ENCODE assay signal across 16 mouse cellular contexts in the genomic region with DNA sequence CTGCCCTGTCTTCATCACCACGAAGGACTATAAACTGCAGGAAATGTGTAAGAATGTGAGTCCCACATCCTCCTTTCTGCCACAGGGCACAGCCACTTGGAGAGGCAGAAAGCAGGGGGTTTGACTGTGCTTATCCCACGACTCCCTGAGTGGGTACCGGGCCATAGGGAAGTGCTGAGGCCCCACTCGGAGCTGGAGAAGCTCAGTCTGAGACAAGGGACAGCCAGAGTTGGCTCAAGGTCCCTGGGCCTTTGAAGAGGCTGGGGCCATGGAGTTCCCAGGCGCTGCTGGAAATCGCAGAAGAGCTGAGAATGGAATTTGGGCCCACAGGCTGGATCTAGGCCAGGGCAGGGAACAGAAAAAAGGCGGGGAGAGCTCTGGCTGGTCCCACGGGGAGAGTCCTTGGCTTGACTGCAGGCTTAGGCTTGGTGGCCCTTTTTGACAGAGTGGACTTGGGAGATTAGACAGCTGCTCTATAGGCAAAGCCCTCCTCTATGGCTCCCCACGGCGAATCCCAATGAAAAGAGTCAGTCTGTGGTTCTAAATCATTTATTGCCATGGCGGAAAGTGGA. TPM values are rescaled to one million over a fixed set of nuclear protein-coding genes. Genes with fewer than 3 reads are reported as not detected.
DNase-seq lines count a peak whose midpoint lies in the region; ATAC-seq lines count a peak whose summit lies in the region.
"Had no signal": no experiment of that assay in that cellular context is flagged by ENCODE, and none has a peak within 500 bp of the region (broad histone marks: within the 10 kb centered on the region; RNA-seq: fewer than 3 reads in every experiment).

No protein-coding gene starts in this region.

- H3K4me1 ChIP-seq in heart, embryonic 15.5 days (replicated peaks), result peaks cover 5% of the 10 kb centered on the region
- H3K4me1 ChIP-seq: limb, embryonic 13.5 days had no signal

- no peaks in the 10 kb centered on the region for H3K36me3 ChIP-seq in heart, embryonic 15.5 days
- H3K36me3 ChIP-seq: limb, embryonic 13.5 days had no signal

- no peak overlapping the region for H3K27ac ChIP-seq in heart, embryonic 15.5 days
- H3K27ac ChIP-seq: limb, embryonic 13.5 days had no signal

- H3K4me3 ChIP-seq in heart, embryonic 15.5 days, result no peak overlapping the region
- H3K4me3 ChIP-seq: limb, embryonic 13.5 days had no signal

- DNase-seq in left cerebral cortex, postnatal 4 days, result peak; percentile 12
- DNase-seq in left cerebral cortex, postnatal 25 days (ENCODE audit: low spot score in 2 of 2), result no peak
- peak; percentile 33 for DNase-seq in R1 (ENCODE audit: low read depth, low spot score)
- peak; percentile 72 for DNase-seq in adrenal gland, adult 2 months
- no peak for DNase-seq in urinary bladder, postnatal 36 days (ENCODE audit: low spot score in 2 of 2)
- no peak for DNase-seq in natural killer cell, adult 2 months (ENCODE audit: low spot score in 2 of 2)
- DNase-seq: cerebellum, postnatal 25 days had no signal

- H3K4me2 ChIP-seq in heart, embryonic 15.5 days, result no peak overlapping the region
- H3K4me2 ChIP-seq: limb, embryonic 13.5 days had no signal

- no peak overlapping the region for H3K9ac ChIP-seq in heart, embryonic 15.5 days
- H3K9ac ChIP-seq: limb, embryonic 13.5 days had no signal

- WGBS in heart, embryonic 15.5 days, result 65% methylated on average over 11 of the region's 11 CpGs

- intact Hi-C loops in left cerebral cortex, postnatal 4 days (cut with DNase I), result no loop called here
- intact Hi-C loops in left cerebral cortex, postnatal 25 days (cut with DNase I), result no loop called here

- no peaks in the 10 kb centered on the region for H3K9me3 ChIP-seq in heart, embryonic 15.5 days (replicated peaks)
- H3K9me3 ChIP-seq: limb, embryonic 13.5 days had no signal

- 0 out of 2 replicates have a peak, but pooled peaks have one; percentile 43 for ATAC-seq in heart, embryonic 15.5 days (replicated peaks; ENCODE audit: insufficient number of reproducible peaks, insufficient read depth, low FRiP score, low read depth)
- ATAC-seq: forebrain, embryonic 16.5 days had no signal

- H3K27me3 ChIP-seq in heart, embryonic 15.5 days, result no peaks in the 10 kb centered on the region
- H3K27me3 ChIP-seq: limb, embryonic 13.5 days had no signal

RNA-seq across cellular contexts. Expression of a gene that starts 14.0 kb away (rescaled TPM):
- total RNA-seq in left cerebral cortex, postnatal 4 days (2021), result not detected
- not detected for total RNA-seq in left cerebral cortex, postnatal 25 days (2021)
- total RNA-seq in adrenal gland, adult 2 months (2021), result not detected
- polyA plus RNA-seq in adrenal gland, adult 2 months (2012; rRNA removed), result not detected in 2 replicates
- not detected in 2 replicates for polyA plus RNA-seq in heart, embryonic 15.5 days (2015; fragmentation: Nextera tagmentation; extraction: Ambion mirVana)
- total RNA-seq: megakaryocyte progenitor cell, adult 5-6 weeks; monocyte, adult 5-6 weeks had no signal
- polyA plus RNA-seq: embryonic facial prominence, embryonic 14.5 days; forebrain, embryonic 16.5 days; heart, embryonic 14.5 days; intestine, embryonic 14.5 days; limb, embryonic 13.5 days; small intestine, adult 2 months had no signal

RNA-seq across cellular contexts. Expression of a gene that starts 19.7 kb away (rescaled TPM):
- total RNA-seq in left cerebral cortex, postnatal 4 days (2021), result 10 to 100 TPM; 16.2 to 18.4 TPM
- total RNA-seq in left cerebral cortex, postnatal 25 days (2021), result 10 to 100 TPM in 1 of 2 experiments, 1 to 10 TPM in 1; 9.7 to 11.1 TPM
- total RNA-seq in adrenal gland, adult 2 months (2021), result 1 to 10 TPM; 7.3 to 8.0 TPM
- polyA plus RNA-seq in adrenal gland, adult 2 months (2012; rRNA removed), result 62.7 and 91.6 TPM in 2 replicates
- 3.2 and 3.5 TPM in 2 replicates for polyA plus RNA-seq in heart, embryonic 15.5 days (2015; fragmentation: Nextera tagmentation; extraction: Ambion mirVana)

RNA-seq across cellular contexts. Expression of a gene that starts 19.8 kb away (rescaled TPM):
- 1 to 10 TPM; 6.0 to 7.7 TPM for total RNA-seq in left cerebral cortex, postnatal 4 days (2021)
- total RNA-seq in left cerebral cortex, postnatal 25 days (2021), result 1 to 10 TPM; 8.2 to 8.9 TPM
- total RNA-seq in adrenal gland, adult 2 months (2021), result 10 to 100 TPM; 10.9 to 17.2 TPM
- polyA plus RNA-seq in adrenal gland, adult 2 months (2012; rRNA removed), result 8.3 and 9.5 TPM in 2 replicates
- polyA plus RNA-seq in heart, embryonic 15.5 days (2015; fragmentation: Nextera tagmentation; extraction: Ambion mirVana), result 10.6 and 11.0 TPM in 2 replicates

Comparison
In these comparisons a context has a peak if more than half of its experiments do, and no peak if none do; other contexts are left out.
1. DNase-seq: peak in left cerebral cortex, postnatal 4 days (single experiment), R1 (single experiment) and adrenal gland, adult 2 months (single experiment); none in left cerebral cortex, postnatal 25 days (0 of 2), urinary bladder, postnatal 36 days (0 of 2) and natural killer cell, adult 2 months (0 of 2).